Mouse (Mus musculus) thymus, postnatal 4 days (tissue): Measurements from ENCODE around the gene Btnl6.
"Not testable (repeated sequence)": the region's sequence is repeated elsewhere in the genome, so short reads cannot be mapped to it uniquely, and the experiment has no call there.

Experiments
- DNase-seq: peaks from one replicate; pipeline ENCODE4 v3.0.0; 2021

Btnl6 gene

DNA sequence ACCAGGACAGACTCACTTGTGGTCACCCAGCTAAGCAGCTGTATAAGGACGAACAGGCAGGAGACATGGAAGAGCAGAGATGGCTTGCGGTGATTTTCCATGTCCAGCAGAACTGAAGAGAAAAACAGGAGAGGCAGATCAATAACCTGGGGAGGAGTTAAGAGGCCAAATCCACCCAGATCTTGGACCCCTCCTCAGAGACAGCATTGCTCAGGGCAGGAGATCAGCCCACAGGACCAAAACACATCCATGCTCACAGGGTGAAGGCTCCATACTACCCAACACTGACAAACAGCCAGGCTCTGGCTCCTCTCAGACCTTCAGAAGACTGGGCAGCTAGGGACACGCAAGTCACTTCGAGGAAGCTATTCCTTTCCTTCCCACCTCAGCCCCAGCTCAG, at the start of gene Btnl6:
Gene Btnl6 (minus strand): TSS at position 101 of the 400 bp plus-strand sequence.
- no peak for DNase-seq

DNA sequence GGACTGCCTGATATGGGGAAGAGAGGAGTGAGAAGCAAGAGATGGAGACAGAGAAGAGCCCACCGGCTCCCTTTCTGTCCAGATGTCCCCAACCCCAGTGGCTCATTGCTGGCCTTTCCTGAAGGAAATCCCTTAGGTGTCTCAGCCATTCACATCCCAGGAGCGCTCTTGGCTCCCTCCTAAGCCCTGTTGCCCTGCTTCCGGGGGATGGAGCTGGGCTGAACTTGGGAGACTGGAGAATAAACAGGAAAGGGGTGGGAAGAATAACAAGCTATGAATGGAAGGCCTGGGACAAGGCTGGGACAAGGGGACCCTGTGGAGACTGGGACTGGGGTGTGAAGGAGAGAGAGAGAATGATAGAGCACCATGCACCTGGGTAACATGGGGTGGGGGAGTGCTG, 47.6 kb upstream of the Btnl6 start:
- no peak for DNase-seq

- DNase-seq: no peak
These were observed 46.9 kb upstream of the Btnl6 start, which contains the start of gene Notch4 for GRCm38 (mm10) chr17:34564003-34564421. Gene Notch4, plus strand, starts transcription at chr17:34564268.

DNA sequence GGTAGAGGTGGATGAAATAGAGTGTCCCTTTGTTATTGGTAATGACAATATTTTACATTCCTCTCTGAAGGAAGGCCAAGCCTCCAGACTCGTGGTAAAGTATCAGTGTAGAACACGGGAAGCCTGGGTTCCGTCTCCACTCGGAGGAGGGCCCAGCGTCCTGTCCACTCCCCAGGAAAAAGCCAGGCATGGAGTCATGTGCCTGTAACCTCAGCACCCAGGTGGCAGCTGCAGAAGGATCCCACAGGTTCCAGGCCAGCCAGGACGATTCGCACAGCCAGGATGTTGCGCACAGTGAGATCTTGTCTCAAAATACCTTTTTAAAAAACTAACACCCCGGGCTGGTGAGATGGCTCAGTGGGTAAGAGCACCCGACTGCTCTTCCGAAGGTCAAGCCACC, 46.2 kb upstream of the Btnl6 start:
- DNase-seq: no peak

- no peak for DNase-seq
These were observed 45.4 kb upstream of the Btnl6 start for GRCm38 (mm10) chr17:34562595-34562994.

- peak; percentile 37 for DNase-seq
These were observed 44.0 kb upstream of the Btnl6 start for GRCm38 (mm10) chr17:34561200-34561599.

GRCm38 (mm10) chr17:34560438-34560837, 43.3 kb upstream of the Btnl6 start:
- no peak for DNase-seq

- DNase-seq: no peak
These were observed 42.7 kb upstream of the Btnl6 start for GRCm38 (mm10) chr17:34559895-34560294.

GRCm38 (mm10) chr17:34559116-34559515, 42.0 kb upstream of the Btnl6 start:
- no peak for DNase-seq

DNA sequence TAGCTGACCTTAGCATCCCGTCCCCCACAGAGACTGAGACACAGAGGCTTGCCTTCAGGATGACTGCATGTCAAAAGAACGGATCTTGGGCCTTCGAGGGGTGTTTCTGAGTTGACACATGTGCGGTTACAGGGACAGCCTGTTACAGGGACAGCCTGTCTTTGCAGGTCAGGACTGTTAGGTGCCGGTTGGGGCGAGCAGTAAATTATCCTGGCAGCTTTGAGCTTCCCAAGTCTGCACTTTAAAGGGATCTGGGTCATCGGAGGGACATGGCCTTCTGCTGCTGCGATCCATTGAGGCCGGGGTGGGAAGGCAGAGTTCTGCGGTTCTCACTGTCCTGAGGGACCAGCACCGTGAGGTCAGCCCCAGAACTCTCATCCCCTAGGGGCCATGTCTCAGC, 40.3 kb upstream of the Btnl6 start:
- no peak for DNase-seq

DNA sequence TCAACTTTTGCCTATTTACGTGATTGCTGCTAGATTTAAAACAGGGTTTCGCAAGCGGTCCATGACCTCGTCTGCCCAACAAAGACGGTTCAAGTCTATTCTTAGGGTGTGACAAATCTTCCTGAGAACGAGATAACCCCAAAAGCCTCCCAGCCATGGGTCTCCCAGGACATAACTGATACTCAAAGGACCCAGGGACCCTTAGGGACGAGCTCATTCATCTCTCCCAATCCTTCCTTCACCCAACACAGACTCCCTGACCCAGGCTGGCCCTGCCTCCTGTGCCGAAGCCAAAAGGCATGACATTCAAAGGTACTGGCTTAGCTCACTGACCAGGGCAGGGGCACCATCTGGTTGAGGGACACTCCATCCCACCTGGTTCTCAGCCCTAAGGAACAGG, 39.3 kb upstream of the Btnl6 start:
- no peak for DNase-seq

GRCm38 (mm10) chr17:34555483-34555882, 38.3 kb upstream of the Btnl6 start:
- DNase-seq: peak; percentile 89

GRCm38 (mm10) chr17:34549843-34550242, 32.7 kb upstream of the Btnl6 start:
- no peak for DNase-seq

- DNase-seq: no peak
These were observed 32.0 kb upstream of the Btnl6 start for GRCm38 (mm10) chr17:34549156-34549555.

DNA sequence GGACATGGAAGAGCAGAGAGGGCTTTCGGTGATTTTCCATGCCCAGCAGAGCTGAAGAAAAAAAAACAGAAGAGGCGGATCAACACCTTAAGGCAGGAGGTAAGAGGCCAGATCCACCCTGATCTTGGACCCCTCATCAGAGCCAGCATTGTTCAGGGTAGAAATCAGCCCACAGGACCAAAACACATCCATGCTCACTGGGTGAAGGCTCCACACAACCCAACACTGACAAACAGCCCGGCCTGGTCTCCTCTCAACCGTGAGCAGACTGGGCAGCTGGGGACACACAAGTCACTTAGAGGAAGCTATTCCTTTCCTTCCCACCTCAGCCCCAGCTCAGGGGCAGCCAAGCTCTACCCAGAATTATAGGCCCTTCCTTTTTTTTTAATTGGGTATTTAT, 30.4 kb upstream of the Btnl6 start:
- no peak for DNase-seq

DNA sequence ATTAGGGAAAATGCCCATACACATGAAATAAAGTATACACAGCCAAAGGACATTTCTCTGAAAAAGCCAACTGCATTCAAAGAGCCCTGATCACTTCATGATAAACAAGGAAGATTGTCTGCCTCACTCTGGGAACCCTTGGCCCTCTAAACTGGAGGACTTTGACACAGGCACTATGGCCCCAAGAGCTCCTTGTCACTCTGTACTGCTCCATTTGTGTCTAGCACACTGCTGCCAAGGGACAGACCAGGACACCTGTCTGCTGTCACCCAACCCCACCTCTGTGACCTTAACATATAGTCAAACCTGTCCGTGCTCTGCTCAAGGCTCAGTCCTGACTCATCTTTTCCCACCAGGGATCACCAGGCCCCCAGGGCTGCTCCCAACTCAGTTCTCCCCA, 29.6 kb upstream of the Btnl6 start:
- no peak for DNase-seq

DNA sequence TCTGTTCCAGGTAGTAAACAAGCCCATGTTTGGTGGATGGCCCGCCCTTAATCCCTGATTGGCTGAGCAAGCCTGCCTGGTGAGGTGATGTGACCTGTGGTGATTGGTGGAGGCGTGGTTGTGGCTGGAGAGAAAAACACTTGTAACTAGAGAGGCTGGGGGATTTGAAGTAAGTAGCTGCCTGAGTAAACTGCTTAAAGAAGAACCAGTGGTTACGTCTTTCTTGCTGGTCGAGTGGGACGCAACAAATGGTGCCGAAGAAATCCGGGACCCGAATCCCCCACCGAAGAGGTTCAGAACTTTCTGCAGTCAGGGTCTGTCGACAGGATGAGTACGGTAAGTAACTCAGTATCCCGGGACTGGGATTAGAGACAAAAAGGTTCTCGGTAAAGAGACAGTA, 26.4 kb upstream of the Btnl6 start:
- DNase-seq: not testable (repeated sequence)

- DNase-seq: no peak
These were observed 15.5 kb upstream of the Btnl6 start for GRCm38 (mm10) chr17:34532671-34533070.

DNA sequence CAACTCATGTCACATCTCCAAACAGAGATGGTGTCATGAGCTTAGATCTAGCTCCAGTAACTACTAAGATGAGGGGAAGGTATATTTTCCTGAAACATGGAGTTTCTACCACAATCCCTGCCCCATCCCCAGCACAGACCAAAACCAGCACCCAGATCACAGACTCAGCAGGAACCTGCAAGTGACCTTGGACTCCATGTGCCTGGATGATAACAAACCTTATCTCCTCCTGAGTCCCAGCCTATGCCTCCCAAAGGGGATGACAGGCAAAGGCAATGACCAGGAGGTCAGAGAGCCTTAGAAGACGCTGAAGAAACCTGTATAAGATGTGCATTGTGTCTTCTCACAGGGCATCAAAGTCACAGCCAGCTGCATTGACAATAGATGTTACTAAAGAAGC, 1.8 kb upstream of the Btnl6 start:
- no peak for DNase-seq

DNA sequence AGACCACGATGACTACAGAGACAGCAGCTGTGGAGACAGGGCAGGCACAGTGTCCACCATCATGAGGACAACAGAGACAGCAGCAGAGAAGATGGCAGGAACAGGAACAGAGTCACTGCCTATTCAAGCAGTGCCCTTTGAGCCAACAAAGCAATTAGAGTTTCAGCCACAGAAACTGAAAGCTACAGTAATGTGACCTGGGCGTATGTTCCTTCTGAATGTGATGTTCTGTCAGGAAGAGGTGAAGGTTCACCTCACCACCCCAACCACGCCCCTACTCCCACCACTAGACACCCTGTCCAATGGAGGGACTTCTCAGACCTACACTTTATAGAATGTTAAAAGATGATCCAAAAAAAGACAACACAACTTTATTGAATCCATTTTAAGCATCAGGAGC, 1.4 kb upstream of the Btnl6 start:
- not testable (repeated sequence) for DNase-seq

- DNase-seq: no peak
These were observed 643 bp upstream of the Btnl6 start for GRCm38 (mm10) chr17:34517795-34518194.

DNA sequence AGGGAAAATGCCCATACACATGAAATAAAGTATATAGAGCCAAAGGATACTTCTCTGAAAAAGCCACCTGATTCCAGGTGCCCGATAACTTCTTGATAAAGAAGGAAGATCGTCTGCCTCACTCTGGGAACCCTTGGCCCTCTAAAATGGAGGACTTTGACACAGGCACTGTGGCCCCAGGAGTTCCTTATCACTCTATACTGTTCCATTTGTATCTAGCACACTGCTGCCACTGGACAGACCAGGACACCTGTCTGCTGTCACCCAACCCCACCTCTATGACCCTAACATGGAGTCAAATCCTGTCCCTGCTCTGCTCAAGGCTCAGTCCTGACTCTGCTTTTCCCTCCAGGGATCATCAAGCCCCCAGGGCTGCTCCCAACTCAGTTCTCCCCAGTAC, 638 bp downstream of the Btnl6 start:
- no peak for DNase-seq

GRCm38 (mm10) chr17:34511723-34512122, 5.4 kb downstream of the Btnl6 start:
- not testable (repeated sequence) for DNase-seq

- no peak for DNase-seq
These were observed 9.6 kb downstream of the Btnl6 start for GRCm38 (mm10) chr17:34507591-34507990.

- DNase-seq: not testable (repeated sequence)
These were observed 19.4 kb downstream of the Btnl6 start for GRCm38 (mm10) chr17:34497726-34498125.

DNA sequence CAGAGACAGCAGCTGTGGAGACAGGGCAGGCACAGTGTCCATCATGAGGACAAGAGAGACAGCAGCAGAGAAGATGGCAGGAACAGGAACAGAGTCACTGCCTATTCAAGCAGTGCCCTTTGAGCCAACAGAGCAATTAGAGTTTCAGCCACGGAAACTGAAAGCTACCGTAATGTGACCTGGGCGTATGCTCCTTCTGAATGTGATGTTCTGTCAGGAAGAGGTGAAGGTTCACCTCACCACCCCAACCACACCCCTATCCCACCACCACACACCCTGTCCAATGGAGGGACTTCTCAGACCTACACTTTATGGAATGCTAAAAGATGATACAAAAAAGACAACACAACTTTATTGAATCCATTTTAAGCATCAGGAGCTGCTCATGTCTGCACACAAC, 19.8 kb downstream of the Btnl6 start:
- not testable (repeated sequence) for DNase-seq
